Mouse (Mus musculus): Measurements from ENCODE around the gene Edil3.
"Not testable (repeated sequence)": the region's sequence is repeated elsewhere in the genome, so short reads cannot be mapped to it uniquely, and the experiment has no call there.

- not testable (repeated sequence) for TF ChIP-seq POLR2A (IDR thresholded peaks at IDR 0.05; ENCODE audit: insufficient read depth, low read depth, low read length); CTCF (IDR thresholded peaks at IDR 0.05)
Observed at GRCm38 (mm10) chr13:89070132-89070531, 248.9 kb downstream of the Edil3 start.

All from heart, adult 2 months (tissue).